Mouse (Mus musculus) left cerebral cortex, postnatal 14 days (tissue): ENCODE data around the gene Snrpf. TPM values are rescaled to one million over a fixed set of nuclear protein-coding genes. Genes with fewer than 3 reads are reported as not detected.

Experiments
- DNase-seq, 2 experiments: peaks; one replicate each; pipeline ENCODE4 v3.0.0; 2021 to 2022; ENCODE audit warnings: low spot score in 2 of 2, mixed read lengths in 1 of 2
- intact Hi-C: fragments of 180-260 bp; cut with DNase I; formaldehyde crosslinking; loops from one replicate; pipeline ENCODE4 v1.15.1; 2025
- long read RNA-seq, 2 experiments: library from polyadenylated mRNA; stranded (forward); transcript quantifications; one replicate each; pipeline ENCODE4 v2.0.0; 2021
- total RNA-seq, 2 experiments: library from RNA; stranded (reverse); gene quantifications; 2 replicates each; pipeline ENCODE4 v1.2.3; 2021

Snrpf gene
- total RNA-seq, result 10 to 100 TPM; 12.9 to 15.2 TPM
- long read RNA-seq, experiment 1, transcript Snrpf-201 (4 exons, 861 nt), result major isoform, 22 of 31 reads
- long read RNA-seq, experiment 1, partial matches to known transcripts, result 4 of 31 reads
- long read RNA-seq, experiment 1, other reads (novel, unspliced or antisense), result 5 of 31 reads
- long read RNA-seq, experiment 2, transcript Snrpf-201 (4 exons, 861 nt), result major isoform, 25 of 29 reads
- long read RNA-seq, experiment 2, partial matches to known transcripts, result 4 of 29 reads
- long read RNA-seq, experiment 2, other reads (novel, unspliced or antisense), result 0 of 29 reads

GRCm38 (mm10) chr10:93589281-93589848 lies at the start of gene Snrpf:
Snrpf (minus strand) TSS chr10:93589706.
- DNase-seq, result peak; percentile 95 to 96
- intact Hi-C loops, result no loop called here

DNA sequence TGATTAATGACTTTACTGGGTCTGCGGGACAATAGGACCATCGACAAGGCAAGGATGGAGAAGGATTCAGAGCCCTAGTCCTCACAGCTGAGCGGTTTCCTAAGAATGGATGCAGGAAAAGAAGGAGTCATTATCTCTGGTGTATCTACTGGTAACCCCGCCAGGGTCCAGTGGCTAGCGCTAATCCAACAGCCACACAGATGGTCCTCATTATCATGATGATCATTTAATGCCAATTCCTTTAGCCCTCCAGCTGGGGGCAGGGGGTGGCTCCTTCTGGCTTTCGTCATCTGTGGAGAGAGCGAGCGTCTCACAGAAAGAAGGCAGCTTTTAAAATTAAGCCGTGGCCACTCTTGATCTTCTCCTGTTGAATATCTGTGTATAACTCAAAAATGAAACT lies 46.4 kb upstream of the Snrpf start:
- intact Hi-C loops, result no loop called here
- DNase-seq, result no peak

- no peak for DNase-seq
- intact Hi-C loops, result no loop called here
Measured at GRCm38 (mm10) chr10:93633971-93634370, 44.5 kb upstream of the Snrpf start.

GRCm38 (mm10) chr10:93633563-93633962 lies 44.1 kb upstream of the Snrpf start:
- intact Hi-C loops, result no loop called here
- DNase-seq, result peak in 1 of 2 experiments; percentile 47

DNA sequence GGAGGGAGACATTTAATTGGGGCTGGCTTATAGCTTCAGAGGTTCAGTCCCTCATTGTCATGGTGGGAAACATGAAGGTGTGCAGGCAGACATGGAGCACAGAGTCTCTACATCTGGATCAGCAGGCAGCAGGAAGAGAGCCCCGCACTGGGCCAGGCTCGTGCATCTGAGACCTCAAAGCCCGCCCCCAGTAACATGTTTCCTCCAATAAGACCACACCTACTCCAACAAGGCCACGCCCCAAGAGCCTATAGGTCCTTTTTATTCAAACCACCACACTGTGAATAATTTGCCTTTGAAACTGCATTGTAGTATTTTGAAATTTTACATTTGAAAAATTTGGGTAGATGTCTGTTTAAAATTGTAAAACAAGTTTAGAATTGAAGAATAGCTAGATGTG lies 42.6 kb upstream of the Snrpf start:
- no peak for DNase-seq
- intact Hi-C loops, result no loop called here

DNA sequence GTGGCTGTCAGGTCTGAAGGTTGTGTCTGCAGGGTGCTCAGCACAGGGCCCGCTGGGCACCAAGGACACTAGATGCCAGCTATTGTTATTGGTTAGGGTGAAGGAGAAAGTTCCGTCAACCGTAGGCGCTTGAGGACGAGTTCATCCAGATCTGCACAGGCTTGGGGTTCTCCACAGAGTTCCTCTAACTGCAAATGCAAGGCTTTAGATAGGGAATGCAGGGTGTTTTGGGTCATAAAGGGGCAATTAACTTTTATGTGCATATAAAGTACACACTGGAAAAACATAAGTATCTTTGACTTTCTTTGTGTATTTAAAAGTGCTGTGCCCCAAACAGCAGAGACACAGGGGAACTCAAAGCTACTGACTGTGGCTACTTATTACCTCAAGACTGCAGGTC lies 40.8 kb upstream of the Snrpf start:
- intact Hi-C loops, result no loop called here
- DNase-seq, result no peak

- intact Hi-C loops, result no loop called here
- DNase-seq, result no peak
Measured at GRCm38 (mm10) chr10:93624151-93624550, 34.6 kb upstream of the Snrpf start.

DNA sequence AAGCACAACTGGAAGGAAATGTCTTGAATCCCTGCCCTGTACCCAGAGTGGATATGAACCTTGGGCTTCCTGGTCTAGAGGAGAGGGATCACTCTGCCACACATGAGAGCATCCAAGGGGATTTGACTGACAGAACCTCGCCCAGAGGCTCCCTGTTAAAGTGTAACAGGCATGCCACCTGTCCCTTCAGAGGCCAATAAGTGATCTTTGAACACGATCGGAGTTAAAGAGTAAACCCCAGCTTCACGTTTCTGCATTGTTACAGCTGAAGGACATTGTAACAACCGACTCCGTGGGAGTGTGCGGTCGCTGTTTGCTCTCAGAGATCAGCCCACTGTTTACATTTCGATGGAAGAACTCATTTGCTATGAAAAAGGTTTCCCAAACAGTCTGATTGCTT lies 34.2 kb upstream of the Snrpf start:
- no peak for DNase-seq
- intact Hi-C loops, result no loop called here

DNA sequence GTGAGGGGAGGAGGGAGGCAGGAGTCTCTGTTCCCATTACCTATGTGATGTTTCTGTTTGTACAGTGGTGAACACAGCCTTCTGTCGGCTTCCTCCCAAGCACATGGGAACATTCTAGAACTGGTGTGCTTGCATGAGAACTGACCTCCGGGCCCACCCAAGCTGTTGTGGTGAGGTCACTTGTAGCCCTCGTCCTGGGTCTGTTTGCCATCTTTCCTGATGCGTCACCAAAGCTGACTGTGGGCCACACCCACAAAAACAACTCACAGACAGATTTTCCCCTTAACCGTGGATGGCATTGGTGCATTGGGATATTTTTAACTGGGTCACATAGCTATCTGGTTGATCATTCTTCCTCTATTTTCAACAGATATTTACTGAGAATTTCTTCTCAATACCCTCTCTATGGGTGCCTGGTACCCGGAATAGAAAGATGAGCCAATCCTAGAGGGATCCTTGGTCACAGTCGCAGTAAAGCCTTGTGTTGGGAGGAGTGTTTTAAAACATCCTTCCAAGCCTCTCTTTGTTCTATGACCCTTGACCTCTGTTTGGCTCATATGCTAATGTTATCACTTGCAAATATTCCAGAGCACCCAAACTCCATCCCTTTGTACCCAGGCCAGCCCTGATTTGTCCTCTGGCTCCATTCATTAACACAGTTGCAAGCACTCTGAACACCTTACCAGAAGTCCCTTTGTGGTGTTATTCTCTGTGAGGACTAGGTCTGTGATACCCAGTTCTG lies 31.1 kb upstream of the Snrpf start:
- DNase-seq, result no peak
- intact Hi-C loops, result no loop called here

- DNase-seq, result no peak
- intact Hi-C loops, result loop anchor here (10.0 kb wide), 1 partner anchor 160 kb away; no protein-coding TSS in a partner anchor
Measured at GRCm38 (mm10) chr10:93614850-93615249, 25.3 kb upstream of the Snrpf start.

GRCm38 (mm10) chr10:93611419-93612007 lies 22.0 kb upstream of the Snrpf start:
- intact Hi-C loops, result loop anchor here (2.0 to 10.0 kb wide), 2 partner anchors 163 to 201 kb away; no protein-coding TSS in a partner anchor
- DNase-seq, result peak; percentile 41 to 51

GRCm38 (mm10) chr10:93610896-93611295 lies 21.4 kb upstream of the Snrpf start:
- no peak for DNase-seq
- intact Hi-C loops, result loop anchor here (2.0 to 10.0 kb wide), 2 partner anchors 164 to 202 kb away; no protein-coding TSS in a partner anchor

DNA sequence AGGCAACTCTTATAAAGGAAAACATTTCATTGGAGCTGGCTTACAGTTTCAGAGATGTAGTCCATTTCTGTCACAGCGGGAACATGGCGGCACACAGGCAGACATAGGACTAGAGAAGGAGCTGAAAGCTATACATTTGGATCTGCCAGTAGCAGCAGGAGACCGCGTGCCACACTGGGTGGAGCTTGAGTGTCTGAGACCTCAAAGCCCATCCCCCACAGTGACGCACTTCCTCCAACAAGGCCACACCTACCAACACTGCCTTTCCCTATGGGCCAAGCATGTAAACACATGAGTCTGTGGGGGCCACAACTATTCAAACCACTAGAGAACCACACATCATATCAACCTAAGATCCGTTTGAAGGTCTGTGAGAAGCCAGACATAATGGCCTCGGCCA lies 19.7 kb upstream of the Snrpf start:
- intact Hi-C loops, result no loop called here

GRCm38 (mm10) chr10:93608051-93608450 lies 18.5 kb upstream of the Snrpf start:
- DNase-seq, result no peak
- intact Hi-C loops, result no loop called here

More for the DNA sequence above, 19.7 kb upstream of the Snrpf start:
- DNase-seq, result no peak

DNA sequence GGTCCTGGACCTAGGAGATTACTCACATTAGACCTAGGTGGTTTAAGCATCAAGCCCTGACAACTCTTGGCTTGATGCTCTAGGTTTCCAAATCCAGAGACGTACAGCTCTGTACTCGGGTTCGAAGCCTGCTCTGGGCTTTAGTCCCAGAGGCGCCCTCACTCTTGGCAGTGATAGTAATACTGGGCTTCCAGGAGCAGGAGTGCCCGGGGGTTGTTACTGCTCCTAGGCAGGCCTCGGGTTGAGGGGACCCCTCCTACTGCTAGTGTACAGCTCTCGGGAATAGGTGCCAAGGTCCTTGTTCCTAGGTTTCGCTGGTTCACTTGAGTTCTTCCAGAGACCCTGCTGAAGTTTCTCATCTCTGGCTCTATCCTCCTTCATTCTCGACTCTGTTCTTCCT lies 16.8 kb upstream of the Snrpf start:
- DNase-seq, result no peak
- intact Hi-C loops, result no loop called here

- intact Hi-C loops, result no loop called here
- no peak for DNase-seq
Measured at GRCm38 (mm10) chr10:93603256-93603655, 13.8 kb upstream of the Snrpf start.

DNA sequence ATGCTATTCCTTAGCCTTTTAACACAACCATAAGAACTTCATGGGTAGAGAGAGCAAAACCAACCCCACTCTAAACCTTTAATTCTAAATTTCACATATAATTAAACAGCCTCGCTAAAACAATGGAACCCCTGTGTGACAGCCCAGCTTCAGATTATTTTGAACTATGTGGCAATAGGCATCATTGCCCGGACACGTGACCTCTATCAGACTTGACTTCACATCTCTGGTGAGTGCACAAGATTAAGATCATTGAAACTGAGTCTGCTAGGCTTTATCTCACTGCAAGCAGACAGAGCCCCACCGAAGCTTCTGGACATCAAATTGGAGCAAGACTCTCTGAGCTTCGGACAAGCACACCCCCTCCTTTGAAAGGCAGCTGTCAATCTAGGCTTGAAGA lies 12.8 kb upstream of the Snrpf start:
- DNase-seq, result no peak
- intact Hi-C loops, result no loop called here

- no peak for DNase-seq
- intact Hi-C loops, result no loop called here
Measured at GRCm38 (mm10) chr10:93596641-93597040, 7.1 kb upstream of the Snrpf start.

DNA sequence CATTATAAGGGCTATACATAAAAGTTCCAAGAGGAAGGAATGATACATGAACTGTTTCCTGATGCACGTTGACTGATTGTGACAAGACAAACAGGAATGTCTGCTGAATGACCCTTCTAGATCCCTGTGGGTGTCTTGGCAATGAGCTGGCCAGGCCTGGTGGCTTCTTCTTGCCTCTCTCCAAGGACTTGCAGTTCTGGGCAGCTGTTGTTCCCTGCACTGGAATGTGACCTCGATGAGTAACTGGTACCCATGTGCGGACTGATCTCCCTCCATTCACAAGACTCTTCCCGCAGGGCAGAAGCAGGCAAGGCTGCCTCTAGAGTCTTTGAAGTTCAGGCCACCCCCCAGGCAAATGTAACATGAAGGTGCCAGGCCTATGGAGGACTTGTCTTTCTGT lies 6.3 kb upstream of the Snrpf start:
- intact Hi-C loops, result no loop called here
- no peak for DNase-seq

GRCm38 (mm10) chr10:93594022-93594482 lies 4.5 kb upstream of the Snrpf start:
- intact Hi-C loops, result loop anchor here (1.0 kb wide), 1 partner anchor 219 kb away; no protein-coding TSS in a partner anchor
- peak; percentile 92 to 94 for DNase-seq
